Mouse (Mus musculus): ENCODE data around the gene Sdk2. TPM values are rescaled to one million over a fixed set of nuclear protein-coding genes. Genes with fewer than 3 reads are reported as not detected.

The Sdk2 gene
- polyA plus RNA-seq, 1 experiment from 2014 or later: 1.5 TPM

DNA sequence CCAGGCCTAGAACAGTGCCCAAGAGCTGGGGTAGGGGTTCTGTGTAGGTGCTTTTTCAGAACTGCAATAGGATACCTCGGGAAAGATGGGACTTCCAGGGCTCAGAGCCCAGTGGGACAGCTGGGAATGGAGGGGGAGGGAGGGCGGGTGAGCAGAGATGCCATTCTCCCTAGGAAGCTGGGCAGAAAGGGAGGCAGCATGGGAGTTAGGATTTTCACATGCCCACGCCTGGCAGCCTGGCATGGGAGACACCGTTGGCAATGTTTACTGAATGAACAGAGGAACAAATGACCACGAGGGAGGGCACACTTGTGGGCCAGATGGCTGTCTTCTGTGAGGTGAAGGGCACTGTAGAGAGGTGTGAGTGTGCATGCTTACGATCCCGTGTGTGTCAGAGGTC, 23.3 kb downstream of the Sdk2 start:
- Histone ChIP-seq H3K4me1 (peaks cover 46% of the 10 kb centered on the region), H3K27ac (peak overlapping the region; percentile 56), H3K27me3 (ENCODE audit: poor library complexity, severe bottlenecking) (peaks cover 4% of the 10 kb centered on the region; the same call in 1 of the 2 replicates), H3K36me3 (replicated peaks) (0 out of 2 replicates have a peak, but pooled peaks cover 3% of the 10 kb centered on the region), H3K9me3 (peaks cover 9% of the 10 kb centered on the region; the same call in 1 of the 2 replicates), H3K4me3 (no peak overlapping the region)
- WGBS: 79% methylated on average over 7 of the region's 7 CpGs
- no peak for DNase-seq (ENCODE audit: extremely low spot score, low spot score)

DNA sequence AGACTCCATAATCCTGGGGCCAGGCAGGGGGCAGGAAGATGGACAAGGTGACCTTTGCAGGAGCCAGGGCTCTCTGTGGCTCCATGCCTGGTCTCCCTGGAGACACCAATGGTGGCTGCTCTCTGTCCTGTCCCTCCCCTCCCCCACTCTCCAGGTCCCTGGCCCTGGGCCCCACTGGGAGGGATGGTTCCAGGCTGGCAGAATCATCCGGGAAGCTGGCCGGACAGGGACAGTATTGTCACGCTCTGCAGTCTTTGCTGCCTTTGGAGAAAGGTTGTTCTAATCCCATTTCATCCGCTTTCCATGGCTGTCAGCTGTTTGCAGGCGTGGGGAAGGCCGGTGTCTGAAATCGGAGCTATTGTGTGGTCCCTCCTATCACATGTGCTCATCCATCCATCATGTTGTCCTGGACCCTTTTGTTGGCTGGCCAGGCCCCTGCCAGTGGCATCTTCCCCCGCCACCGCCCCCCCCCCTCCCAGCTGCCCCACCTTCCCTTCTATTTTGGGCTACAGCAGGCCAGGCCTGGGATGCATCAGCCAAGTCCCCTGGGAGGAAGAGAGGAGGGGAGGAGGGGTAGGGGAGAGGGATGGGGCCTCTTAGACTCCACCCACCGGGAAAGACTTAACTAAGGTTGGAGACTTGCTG, 26.3 kb downstream of the Sdk2 start:
- Histone ChIP-seq H3K27ac (peak overlapping the region; percentile 72), H3K9me3 (no peaks in the 10 kb centered on the region), H3K36me3 (replicated peaks) (no peaks in the 10 kb centered on the region), H3K4me1 (peaks cover 34% of the 10 kb centered on the region), H3K27me3 (ENCODE audit: poor library complexity, severe bottlenecking) (peaks cover 4% of the 10 kb centered on the region; the same call in 1 of the 2 replicates), H3K4me3 (peak overlapping the region; percentile 14; the same call in 1 of the 2 replicates)
- DNase-seq (ENCODE audit: extremely low spot score, low spot score): peak; percentile 42
- 11% methylated on average over 10 of the region's 10 CpGs for WGBS

DNA sequence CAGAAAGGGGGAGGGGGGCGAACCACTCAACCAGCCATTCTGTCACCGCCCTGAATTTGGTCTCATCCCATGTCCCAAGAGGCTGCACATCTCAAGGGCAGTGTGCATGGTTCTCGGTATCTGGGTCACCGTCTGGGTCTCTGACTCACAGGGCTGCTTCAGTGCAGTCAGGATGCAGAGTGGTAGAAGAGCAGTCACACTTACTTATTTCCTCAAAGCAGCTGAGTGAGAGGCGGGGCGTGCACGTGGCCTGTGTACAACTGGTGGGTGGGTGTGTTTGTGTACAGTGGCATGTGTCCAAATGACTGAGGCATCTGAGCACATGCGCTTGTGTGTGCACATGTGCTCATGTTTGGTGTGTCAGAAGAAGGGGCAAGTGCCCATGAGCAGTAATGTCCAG, 28.8 kb downstream of the Sdk2 start:
- no peak for DNase-seq (ENCODE audit: extremely low spot score, low spot score)
- H3K36me3 ChIP-seq (replicated peaks): no peaks in the 10 kb centered on the region
- H3K27me3 ChIP-seq (ENCODE audit: poor library complexity, severe bottlenecking): peaks cover 4% of the 10 kb centered on the region; the same call in 1 of the 2 replicates
- no peak overlapping the region for H3K27ac ChIP-seq
- H3K4me3 ChIP-seq: no peak overlapping the region
- WGBS: 92% methylated on average over 8 of the region's 8 CpGs
- H3K4me1 ChIP-seq: peaks cover 29% of the 10 kb centered on the region
- H3K9me3 ChIP-seq: no peaks in the 10 kb centered on the region

DNA sequence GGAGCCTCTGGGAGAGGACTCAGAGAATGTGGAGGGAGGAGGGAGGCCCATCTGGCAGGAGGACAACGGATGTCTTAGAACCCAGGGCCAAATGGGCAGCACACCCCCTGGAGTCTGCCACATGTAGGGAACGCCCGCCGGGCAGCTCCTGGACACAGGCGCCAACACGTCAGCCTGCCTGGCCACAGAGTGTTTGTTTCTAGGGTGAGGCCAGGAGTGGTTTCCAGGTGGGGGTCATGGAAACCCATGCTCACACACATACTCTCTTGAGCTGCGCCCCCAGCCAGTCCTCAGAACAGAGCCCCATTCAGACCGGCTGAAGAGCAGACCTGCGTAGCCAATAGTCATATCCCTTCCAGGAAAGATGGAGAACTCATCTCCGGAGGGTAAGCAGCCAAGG, 35.4 kb downstream of the Sdk2 start:
- WGBS: 93% methylated on average over 10 of the region's 10 CpGs
- H3K27ac ChIP-seq: no peak overlapping the region
- H3K9me3 ChIP-seq: no peaks in the 10 kb centered on the region
- H3K4me3 ChIP-seq: no peak overlapping the region
- peaks cover 35% of the 10 kb centered on the region for H3K4me1 ChIP-seq
- H3K36me3 ChIP-seq (replicated peaks): no peaks in the 10 kb centered on the region
- DNase-seq (ENCODE audit: extremely low spot score, low spot score): no peak
- peaks cover 27% of the 10 kb centered on the region for H3K27me3 ChIP-seq (ENCODE audit: poor library complexity, severe bottlenecking)

DNA sequence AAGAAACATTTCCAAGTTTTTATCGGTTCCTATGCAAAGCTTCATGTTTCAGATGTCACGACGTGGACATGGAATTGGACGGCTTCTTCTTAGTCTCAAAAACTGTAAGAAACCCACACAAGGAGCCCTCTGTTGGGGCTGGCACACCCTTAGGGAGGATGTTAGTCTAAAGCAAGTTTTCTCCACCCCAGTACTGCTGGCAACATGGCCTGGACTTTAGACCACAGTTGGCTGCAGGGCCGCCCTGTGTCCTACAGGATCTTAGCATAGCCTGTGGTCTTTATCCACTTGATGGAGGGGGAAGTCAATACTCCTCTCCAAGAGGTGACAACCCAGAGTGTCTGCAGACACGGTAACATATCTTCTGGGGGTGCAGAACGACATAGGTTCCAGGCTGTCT, 36.6 kb downstream of the Sdk2 start:
- Histone ChIP-seq H3K4me3 (no peak overlapping the region), H3K9me3 (no peaks in the 10 kb centered on the region), H3K4me1 (peaks cover 42% of the 10 kb centered on the region), H3K36me3 (replicated peaks) (no peaks in the 10 kb centered on the region), H3K27me3 (ENCODE audit: poor library complexity, severe bottlenecking) (peaks cover 32% of the 10 kb centered on the region), H3K27ac (no peak overlapping the region)
- 91% methylated on average over 7 of the region's 7 CpGs for WGBS
- DNase-seq (ENCODE audit: extremely low spot score, low spot score): no peak

DNA sequence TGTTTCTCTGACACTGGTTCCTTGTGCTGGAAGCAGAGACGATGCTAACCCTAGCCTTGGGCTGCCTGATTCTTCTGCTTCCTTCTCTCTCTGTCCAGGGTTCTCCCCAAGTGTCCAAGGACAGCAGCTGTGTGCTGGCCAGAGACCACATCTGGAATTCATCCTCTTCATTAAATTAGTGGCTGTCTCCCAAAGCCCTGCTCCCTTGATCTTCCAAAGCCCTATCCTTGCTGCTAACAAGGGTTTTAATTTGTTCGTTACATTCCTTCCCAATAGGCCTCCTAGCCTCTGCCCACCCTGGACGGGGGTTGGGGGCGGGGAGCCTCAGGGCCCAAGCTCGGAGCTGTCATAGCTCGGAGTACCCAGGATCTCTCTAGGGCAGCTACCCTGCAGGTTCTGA, 38.3 kb downstream of the Sdk2 start:
- WGBS: 34% methylated on average over 6 of the region's 6 CpGs
- Histone ChIP-seq H3K4me3 (no peak overlapping the region), H3K27me3 (ENCODE audit: poor library complexity, severe bottlenecking) (peaks cover 49% of the 10 kb centered on the region), H3K4me1 (peaks cover 58% of the 10 kb centered on the region), H3K9me3 (no peaks in the 10 kb centered on the region), H3K27ac (peak overlapping the region; percentile 51; the same call in 1 of the 2 replicates), H3K36me3 (replicated peaks) (no peaks in the 10 kb centered on the region)
- no peak for DNase-seq (ENCODE audit: extremely low spot score, low spot score)

DNA sequence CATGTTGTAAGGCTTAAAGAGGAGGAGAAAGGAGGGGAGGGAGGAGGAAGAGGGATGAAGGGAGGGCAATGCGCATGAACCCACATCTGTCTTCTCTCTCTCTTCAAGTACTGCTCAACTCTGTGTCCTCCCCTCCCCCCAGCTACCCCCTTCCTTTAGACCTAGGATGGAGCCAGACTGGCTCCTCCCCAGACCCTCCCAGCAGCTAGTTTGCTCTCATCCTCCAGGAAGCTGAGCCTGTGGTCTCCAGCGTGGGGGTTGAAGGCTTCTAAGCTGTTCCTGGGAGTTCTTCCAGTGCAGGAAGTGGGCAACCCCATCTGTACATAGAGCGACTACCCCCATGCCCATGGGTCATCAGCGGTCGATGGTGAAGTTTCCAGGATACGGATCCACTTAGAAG, 38.8 kb downstream of the Sdk2 start:
- WGBS: 57% methylated on average over 6 of the region's 6 CpGs
- H3K9me3 ChIP-seq: no peaks in the 10 kb centered on the region
- no peak overlapping the region for H3K4me3 ChIP-seq
- H3K27ac ChIP-seq: peak overlapping the region; percentile 51; the same call in 1 of the 2 replicates
- peaks cover 56% of the 10 kb centered on the region for H3K4me1 ChIP-seq
- H3K27me3 ChIP-seq (ENCODE audit: poor library complexity, severe bottlenecking): peaks cover 53% of the 10 kb centered on the region
- no peaks in the 10 kb centered on the region for H3K36me3 ChIP-seq (replicated peaks)
- DNase-seq (ENCODE audit: extremely low spot score, low spot score): no peak

DNA sequence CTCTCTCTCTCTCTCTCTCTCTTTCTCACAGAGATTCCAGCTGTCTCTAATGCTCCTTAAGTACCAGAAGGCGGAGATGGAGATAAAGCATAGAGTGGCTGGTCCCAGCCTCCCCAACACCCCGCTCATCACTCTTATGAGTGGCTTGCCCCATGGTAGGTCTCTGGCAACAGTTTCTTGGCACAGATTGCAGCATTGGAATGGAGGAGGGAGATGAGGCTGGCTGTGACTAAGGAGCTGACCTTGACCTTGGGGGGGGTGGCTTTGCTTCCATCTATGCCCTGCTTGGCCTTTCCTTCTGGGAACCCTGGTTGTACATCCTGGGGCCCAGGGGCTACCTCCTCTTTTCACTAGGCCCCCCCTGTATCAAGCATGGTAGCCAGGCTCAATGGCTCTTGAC, 41.8 kb downstream of the Sdk2 start:
- Histone ChIP-seq H3K27me3 (ENCODE audit: poor library complexity, severe bottlenecking) (peaks cover 57% of the 10 kb centered on the region), H3K36me3 (replicated peaks) (no peaks in the 10 kb centered on the region), H3K4me3 (no peak overlapping the region), H3K9me3 (no peaks in the 10 kb centered on the region), H3K4me1 (peaks cover 61% of the 10 kb centered on the region), H3K27ac (no peak overlapping the region)
- no peak for DNase-seq (ENCODE audit: extremely low spot score, low spot score)
- 78% methylated on average over 2 of the region's 2 CpGs for WGBS

DNA sequence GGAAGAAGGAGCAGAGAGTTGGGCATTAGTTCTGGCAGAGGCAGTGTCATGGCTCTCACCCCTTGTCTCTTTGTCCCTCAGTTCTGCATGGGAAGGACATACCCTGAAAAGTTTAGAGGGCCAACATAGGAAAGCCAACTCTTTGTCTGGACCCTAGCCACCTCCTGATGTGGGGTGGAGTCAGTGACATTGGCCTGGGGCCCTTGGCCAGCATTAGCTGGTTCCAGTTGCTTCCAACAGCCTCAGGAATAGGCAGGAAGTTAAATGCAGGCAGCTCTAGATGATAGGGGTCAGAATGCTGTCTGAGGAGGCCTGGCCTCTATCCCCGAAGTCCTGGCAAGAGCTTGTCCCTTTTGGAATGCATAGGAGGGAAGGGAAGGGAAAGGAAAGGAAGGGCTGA, 42.9 kb downstream of the Sdk2 start:
- Histone ChIP-seq H3K36me3 (replicated peaks) (no peaks in the 10 kb centered on the region), H3K4me1 (peaks cover 60% of the 10 kb centered on the region), H3K4me3 (no peak overlapping the region), H3K9me3 (no peaks in the 10 kb centered on the region), H3K27ac (0 out of 2 replicates have a peak overlapping the region, but pooled peaks have one; percentile 35), H3K27me3 (ENCODE audit: poor library complexity, severe bottlenecking) (peaks cover 60% of the 10 kb centered on the region)
- DNase-seq (ENCODE audit: extremely low spot score, low spot score): no peak
- 50% methylated on average over 1 of the region's 1 CpGs for WGBS

DNA sequence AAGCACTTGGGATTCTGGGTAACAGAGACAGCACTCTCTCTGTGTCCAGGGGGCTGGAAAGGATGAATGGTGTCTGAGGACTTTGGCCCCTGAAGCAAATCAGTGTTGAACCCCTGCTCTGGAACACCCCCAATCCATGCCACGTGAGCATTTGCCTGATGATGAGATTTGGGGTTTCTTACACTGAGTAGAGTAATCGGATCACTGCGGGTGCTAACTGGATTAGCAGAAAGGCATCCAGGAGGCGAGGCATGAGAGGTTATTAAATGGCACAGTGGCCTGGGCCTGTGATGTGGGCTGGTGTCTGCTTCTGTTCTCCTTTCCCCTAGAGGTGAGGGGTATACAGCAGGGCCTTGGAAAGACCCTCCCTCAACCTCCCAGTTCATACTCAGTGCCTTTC, 44.7 kb downstream of the Sdk2 start:
- peaks cover 61% of the 10 kb centered on the region for H3K4me1 ChIP-seq
- no peak overlapping the region for H3K27ac ChIP-seq

DNA sequence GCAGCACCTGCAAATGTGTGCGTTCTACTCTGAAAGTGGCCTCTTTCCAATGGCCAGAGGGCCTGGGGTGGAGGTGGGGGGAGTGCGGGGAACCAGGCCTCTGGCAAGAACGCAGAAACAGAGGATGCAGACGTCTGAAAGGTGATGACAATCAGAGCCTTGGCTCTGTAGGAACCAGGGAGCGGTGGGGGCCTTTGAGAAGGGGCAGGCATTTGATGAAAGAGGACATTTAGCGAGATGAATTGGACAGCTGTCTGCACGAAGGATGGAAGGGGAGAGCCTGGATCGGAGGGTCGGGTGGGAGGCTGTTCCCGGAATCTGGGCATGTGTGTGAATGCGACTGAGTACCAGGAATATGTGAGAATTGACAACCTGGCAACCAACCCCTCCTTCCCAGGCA, 47.8 kb downstream of the Sdk2 start:
- no peaks in the 10 kb centered on the region for H3K9me3 ChIP-seq
- DNase-seq (ENCODE audit: extremely low spot score, low spot score): no peak
- H3K4me3 ChIP-seq: no peak overlapping the region
- H3K36me3 ChIP-seq (replicated peaks): no peaks in the 10 kb centered on the region
- H3K4me1 ChIP-seq: peaks cover 66% of the 10 kb centered on the region
- H3K27ac ChIP-seq: no peak overlapping the region
- WGBS: 58% methylated on average over 11 of the region's 11 CpGs
- H3K27me3 ChIP-seq (ENCODE audit: poor library complexity, severe bottlenecking): peaks cover 90% of the 10 kb centered on the region

More for the DNA sequence above, 44.7 kb downstream of the Sdk2 start:
- H3K36me3 ChIP-seq (replicated peaks): no peaks in the 10 kb centered on the region
- no peak overlapping the region for H3K4me3 ChIP-seq
- no peaks in the 10 kb centered on the region for H3K9me3 ChIP-seq
- H3K27me3 ChIP-seq (ENCODE audit: poor library complexity, severe bottlenecking): peaks cover 76% of the 10 kb centered on the region
- WGBS: 63% methylated on average over 4 of the region's 4 CpGs
- no peak for DNase-seq (ENCODE audit: extremely low spot score, low spot score)

DNA sequence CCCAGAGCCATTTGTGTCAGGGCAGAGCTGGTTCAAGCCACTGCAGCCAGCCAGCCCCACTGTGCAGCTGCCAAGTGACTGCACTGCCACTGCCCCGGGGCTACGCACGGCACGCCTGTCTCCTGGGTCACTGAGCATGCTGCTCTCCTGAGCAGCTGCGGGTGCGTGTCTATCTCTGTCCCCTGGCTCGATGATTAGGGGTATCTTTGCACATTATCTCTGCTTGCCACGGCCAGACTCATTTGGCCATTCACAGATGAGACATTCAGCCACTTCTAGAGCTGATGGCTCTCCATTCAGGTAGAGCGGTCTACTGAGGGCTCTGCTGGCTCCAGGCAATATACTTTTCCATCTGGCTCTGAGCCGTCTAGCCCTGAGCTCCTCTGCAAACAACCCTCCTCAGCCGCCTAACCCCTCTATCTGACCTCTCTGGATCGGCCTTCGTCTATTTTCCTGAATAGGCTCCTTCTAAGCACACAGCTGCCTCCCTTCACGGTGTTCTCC, 49.9 kb downstream of the Sdk2 start:
- H3K4me3 ChIP-seq: no peak overlapping the region
- peaks cover 95% of the 10 kb centered on the region for H3K27me3 ChIP-seq (ENCODE audit: poor library complexity, severe bottlenecking)
- no peaks in the 10 kb centered on the region for H3K9me3 ChIP-seq
- DNase-seq (ENCODE audit: extremely low spot score, low spot score): peak; percentile 24
- 22% methylated on average over 14 of the region's 14 CpGs for WGBS
- no peaks in the 10 kb centered on the region for H3K36me3 ChIP-seq (replicated peaks)
- H3K4me1 ChIP-seq: peaks cover 61% of the 10 kb centered on the region
- H3K27ac ChIP-seq: peak overlapping the region; percentile 70

DNA sequence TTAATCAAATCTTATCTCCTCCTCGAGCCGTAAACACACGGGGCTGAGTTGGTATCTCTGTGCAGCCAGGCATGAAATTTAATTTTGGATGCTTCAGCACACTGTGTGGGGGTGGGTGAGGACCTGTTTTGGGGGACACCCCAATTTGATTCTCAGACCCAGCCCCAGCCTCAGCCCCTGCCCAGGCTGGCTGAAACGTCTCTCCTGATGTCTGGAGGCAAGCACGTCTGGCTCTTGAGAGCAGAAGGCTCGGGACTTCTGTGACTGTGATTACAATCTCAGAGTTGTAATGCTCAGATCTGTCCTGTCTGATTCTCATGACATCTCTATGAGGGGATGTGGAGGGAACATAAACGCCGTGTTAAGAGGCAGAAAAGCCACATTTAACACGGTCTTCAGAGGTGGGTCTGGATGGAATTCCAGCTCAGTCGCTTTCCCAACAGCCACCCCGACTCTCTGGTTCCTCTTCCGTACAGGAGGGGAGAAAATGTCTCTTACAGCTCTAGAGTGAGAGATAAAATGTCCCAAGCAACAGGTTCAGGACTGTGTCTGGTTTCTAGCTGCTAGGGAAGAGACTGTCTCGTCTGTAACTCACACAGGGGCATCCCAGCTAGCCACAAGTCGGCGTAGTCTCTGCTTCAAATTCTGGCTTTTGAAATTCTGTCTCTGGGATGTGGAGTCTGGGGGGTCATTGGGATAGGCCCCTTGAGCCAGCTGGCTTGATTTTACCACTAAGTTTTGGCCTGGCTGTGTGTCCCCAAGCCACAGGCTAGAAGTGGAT, 50.5 kb downstream of the Sdk2 start:
- Histone ChIP-seq H3K4me1 (peaks cover 65% of the 10 kb centered on the region), H3K36me3 (replicated peaks) (no peaks in the 10 kb centered on the region), H3K27me3 (ENCODE audit: poor library complexity, severe bottlenecking) (peaks cover 89% of the 10 kb centered on the region), H3K27ac (peak overlapping the region; percentile 70), H3K9me3 (no peaks in the 10 kb centered on the region), H3K4me3 (peak overlapping the region; percentile 18)
- no peak for DNase-seq (ENCODE audit: extremely low spot score, low spot score)
- 32% methylated on average over 15 of the region's 15 CpGs for WGBS
